1 mouse cellular context compared by ENCODE assay signal in the genomic region with DNA sequence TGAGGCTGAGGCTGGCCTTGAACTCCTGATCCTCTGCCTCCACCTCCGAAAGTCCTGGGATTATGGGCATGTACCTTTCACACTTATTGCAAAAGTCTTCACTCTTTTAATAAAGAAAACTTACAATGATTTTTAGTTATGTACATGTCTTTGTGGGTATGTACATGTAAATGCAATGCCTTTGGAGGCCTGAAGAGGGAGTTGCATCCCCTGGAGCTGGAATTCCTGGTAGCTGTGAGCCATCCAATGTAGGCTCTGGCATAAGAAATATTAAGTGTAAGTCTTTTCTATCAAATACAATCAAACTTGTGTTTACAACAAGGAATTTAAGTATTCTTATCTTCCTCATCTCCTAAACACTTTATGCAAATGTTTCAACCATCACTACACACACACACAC.
TF ChIP-seq lines count a peak whose summit lies in the region.

No protein-coding gene starts in this region.

TF ChIP-seq in MEL, 35 proteins besides CTCF, POLR2A, EP300 and RAD21:
- no peak for TF ChIP-seq CHD1 (IDR thresholded peaks at IDR 0.05; ENCODE audit: low read depth, low read length)
- peak; percentile 12; the same call in 1 of the 2 replicates for TF ChIP-seq SMC3 (IDR thresholded peaks at IDR 0.05; ENCODE audit: low read depth, low read length)
